Mouse (Mus musculus) brain, embryonic 18.5 days (tissue): ENCODE data around the gene Nrsn2.
A peak's percentile ranks its signal among the peaks of the same experiment; 100 is the strongest.
"Not testable (repeated sequence)": the region's sequence is repeated elsewhere in the genome, so short reads cannot be mapped to it uniquely, and the experiment has no call there.

Experiments
- DNase-seq: peaks from one replicate; pipeline ENCODE4 v3.0.0-alpha.2; 2012; ENCODE audit warnings: low read depth, low spot score

Nrsn2 gene

GRCm38 (mm10) chr2:152384191-152384590 is 7.8 kb upstream of the Nrsn2 start:
- DNase-seq = no peak

- no peak for DNase-seq
Measured at GRCm38 (mm10) chr2:152375652-152376344, 640 bp downstream of the Nrsn2 start.

- no peak for DNase-seq
Measured at GRCm38 (mm10) chr2:152373547-152373946, 2.9 kb downstream of the Nrsn2 start.

GRCm38 (mm10) chr2:152372661-152373060 is 3.8 kb downstream of the Nrsn2 start:
- DNase-seq = no peak

- DNase-seq = no peak
Measured at GRCm38 (mm10) chr2:152372104-152372503, 4.3 kb downstream of the Nrsn2 start.

GRCm38 (mm10) chr2:152368532-152369140 is 7.8 kb downstream of the Nrsn2 start:
- no peak for DNase-seq

- DNase-seq = no peak
Measured at GRCm38 (mm10) chr2:152367917-152368316, 8.5 kb downstream of the Nrsn2 start.

GRCm38 (mm10) chr2:152363245-152364147 is 12.9 kb downstream of the Nrsn2 start:
- DNase-seq = peak; percentile 67

GRCm38 (mm10) chr2:152361193-152361592 is 15.2 kb downstream of the Nrsn2 start:
- no peak for DNase-seq

- DNase-seq = no peak
Measured at GRCm38 (mm10) chr2:152360271-152360775, 16.1 kb downstream of the Nrsn2 start.

GRCm38 (mm10) chr2:152359616-152360015 is 16.8 kb downstream of the Nrsn2 start:
- DNase-seq = no peak

- DNase-seq = not testable (repeated sequence)
Measured at GRCm38 (mm10) chr2:152358977-152359376, 17.5 kb downstream of the Nrsn2 start.

- DNase-seq = no peak
Measured at GRCm38 (mm10) chr2:152357254-152357653, 19.2 kb downstream of the Nrsn2 start.

GRCm38 (mm10) chr2:152349842-152350540 is 26.4 kb downstream of the Nrsn2 start:
- DNase-seq = no peak

GRCm38 (mm10) chr2:152349205-152349604 is 27.2 kb downstream of the Nrsn2 start:
- no peak for DNase-seq

- no peak for DNase-seq
Measured at GRCm38 (mm10) chr2:152347722-152348121, 28.7 kb downstream of the Nrsn2 start.

GRCm38 (mm10) chr2:152346776-152347465 is 29.5 kb downstream of the Nrsn2 start:
- DNase-seq = no peak

- no peak for DNase-seq
Measured at GRCm38 (mm10) chr2:152345393-152345792, 31.0 kb downstream of the Nrsn2 start.

GRCm38 (mm10) chr2:152344909-152345308 is 31.5 kb downstream of the Nrsn2 start:
- DNase-seq = no peak

- no peak for DNase-seq
Measured at GRCm38 (mm10) chr2:152344361-152344760, 32.1 kb downstream of the Nrsn2 start.
